Comparison of ENCODE assay signal across 9 mouse cellular contexts in the genomic region with DNA sequence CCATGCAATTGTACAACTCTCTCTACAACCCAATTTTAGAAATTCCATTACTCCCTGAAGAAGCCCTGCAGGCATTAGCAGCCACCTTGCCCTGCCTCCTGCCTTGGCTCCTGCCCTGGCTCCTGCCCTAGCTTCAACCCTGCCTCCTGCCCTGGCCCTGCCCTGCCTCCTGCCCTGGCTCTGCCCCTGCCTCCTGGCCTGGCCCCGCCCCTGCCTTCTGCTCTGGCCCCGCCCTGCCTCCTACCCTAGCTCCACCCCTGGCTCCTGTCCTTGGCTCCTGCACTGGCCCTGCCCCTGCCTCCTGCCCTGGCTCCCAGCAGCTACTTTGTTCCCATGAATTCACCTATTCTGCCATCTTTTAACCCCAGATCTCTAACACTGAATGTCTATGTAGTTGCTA.
DNase-seq lines count a peak whose midpoint lies in the region; ATAC-seq and TF ChIP-seq lines count a peak whose summit lies in the region.
"Had no signal": no experiment of that assay in that cellular context is flagged by ENCODE, and none has a peak within 500 bp of the region (broad histone marks: within the 10 kb centered on the region; RNA-seq: fewer than 3 reads in every experiment).

No protein-coding gene starts in this region.

- intact Hi-C loops in left cerebral cortex, postnatal 25 days (cut with DNase I), result no loop called here

- in situ Hi-C loops in ES-E14 (cut with MboI; ENCODE audit: low sequenced_read_pairs in 2 of 2, unreplicated experiment in 2 of 2), result no loop called here

- H3K27me3 ChIP-seq in forebrain, embryonic 10.5 days (ENCODE audit: poor library complexity, severe bottlenecking), result no peaks in the 10 kb centered on the region
- H3K27me3 ChIP-seq in forebrain, embryonic 15.5 days, result no peaks in the 10 kb centered on the region
- H3K27me3 ChIP-seq in liver, embryonic 13.5 days, result no peaks in the 10 kb centered on the region
- H3K27me3 ChIP-seq: embryonic facial prominence, embryonic 13.5 days had no signal

- H3K4me1 ChIP-seq in forebrain, embryonic 10.5 days, result peaks cover 5% of the 10 kb centered on the region
- 0 out of 2 replicates have a peak, but pooled peaks cover 4% of the 10 kb centered on the region for H3K4me1 ChIP-seq in forebrain, embryonic 15.5 days
- 0 out of 4 replicates have a peak, but pooled peaks cover 0 to 2% of the 10 kb centered on the region in 2 experiments for H3K4me1 ChIP-seq in ES-E14 (ENCODE audit: control insufficient read depth in 2 of 2, insufficient read depth in 2 of 2, low read length in 2 of 2, poor library complexity in 1 of 2)
- no peaks in the 10 kb centered on the region for H3K4me1 ChIP-seq in liver, embryonic 13.5 days (replicated peaks)

- no peak overlapping the region for H3K9ac ChIP-seq in forebrain, embryonic 15.5 days (replicated peaks)
- H3K9ac ChIP-seq in ES-E14 (ENCODE audit: insufficient read depth, low read depth, low read length, poor library complexity, severe bottlenecking), result no peak overlapping the region
- no peak overlapping the region for H3K9ac ChIP-seq in liver, embryonic 13.5 days
- H3K9ac ChIP-seq: embryonic facial prominence, embryonic 13.5 days had no signal

- WGBS in forebrain, embryonic 10.5 days, result 13% methylated on average over 2 of the region's 2 CpGs
- 3% methylated on average over 2 of the region's 2 CpGs for WGBS in forebrain, embryonic 15.5 days
- WGBS in liver, embryonic 13.5 days (ENCODE audit: insufficient replicate concordance), result 8% methylated on average over 2 of the region's 2 CpGs

- DNase-seq in forebrain, embryonic 10.5 days (ENCODE audit: extremely low spot score, low spot score), result peak; percentile 17
- peak; percentile 28 for DNase-seq in ES-E14 (ENCODE audit: low read depth, low spot score)
- peak; percentile 9 for DNase-seq in induced T-regulatory cell, adult 2 months (ENCODE audit: low read depth)
- DNase-seq in liver, embryonic 13.5 days, result peak; percentile 39
- DNase-seq in right cerebral cortex, postnatal 10 days (ENCODE audit: low spot score in 2 of 2), result no peak
- DNase-seq in left cerebral cortex, postnatal 25 days (ENCODE audit: low spot score in 2 of 2), result no peak
- no peak for DNase-seq in heart, adult 8-10 months (ENCODE audit: low spot score)

- H3K4me3 ChIP-seq in forebrain, embryonic 10.5 days, result no peak overlapping the region
- no peak overlapping the region for H3K4me3 ChIP-seq in forebrain, embryonic 15.5 days
- H3K4me3 ChIP-seq in ES-E14 (ENCODE audit: insufficient read depth in 1 of 2, low read depth in 1 of 2, low read length in 2 of 2, poor library complexity in 1 of 2, severe bottlenecking in 1 of 2), result no peak overlapping the region
- no peak overlapping the region for H3K4me3 ChIP-seq in liver, embryonic 13.5 days (replicated peaks)
- H3K4me3 ChIP-seq: embryonic facial prominence, embryonic 13.5 days had no signal

- H3K9me3 ChIP-seq in forebrain, embryonic 10.5 days, result no peaks in the 10 kb centered on the region
- no peaks in the 10 kb centered on the region for H3K9me3 ChIP-seq in forebrain, embryonic 15.5 days
- H3K9me3 ChIP-seq in ES-E14 (ENCODE audit: control insufficient read depth, insufficient read depth, low read depth, low read length), result no peaks in the 10 kb centered on the region
- no peaks in the 10 kb centered on the region for H3K9me3 ChIP-seq in liver, embryonic 13.5 days (replicated peaks)
- H3K9me3 ChIP-seq: embryonic facial prominence, embryonic 13.5 days had no signal

- no peak overlapping the region for H3K27ac ChIP-seq in forebrain, embryonic 10.5 days
- H3K27ac ChIP-seq in forebrain, embryonic 15.5 days (replicated peaks), result no peak overlapping the region
- H3K27ac ChIP-seq in ES-E14 (ENCODE audit: insufficient read depth, low read depth, low read length, poor library complexity, severe bottlenecking), result no peak overlapping the region
- H3K27ac ChIP-seq in liver, embryonic 13.5 days, result no peak overlapping the region
- H3K27ac ChIP-seq: embryonic facial prominence, embryonic 13.5 days had no signal

- no peak for ATAC-seq in forebrain, embryonic 15.5 days (replicated peaks)
- peak; percentile 97 for ATAC-seq in liver, embryonic 13.5 days (ENCODE audit: low read depth)

- H3K36me3 ChIP-seq in forebrain, embryonic 10.5 days (replicated peaks), result no peaks in the 10 kb centered on the region
- no peaks in the 10 kb centered on the region for H3K36me3 ChIP-seq in forebrain, embryonic 15.5 days
- H3K36me3 ChIP-seq in ES-E14 (ENCODE audit: control insufficient read depth, insufficient read depth, low read length, poor library complexity, severe bottlenecking), result no peaks in the 10 kb centered on the region
- no peaks in the 10 kb centered on the region for H3K36me3 ChIP-seq in liver, embryonic 13.5 days
- H3K36me3 ChIP-seq: embryonic facial prominence, embryonic 13.5 days had no signal

- H3K4me2 ChIP-seq in forebrain, embryonic 15.5 days (replicated peaks), result no peak overlapping the region
- H3K4me2 ChIP-seq in liver, embryonic 13.5 days, result no peak overlapping the region
- H3K4me2 ChIP-seq: embryonic facial prominence, embryonic 13.5 days had no signal

TF ChIP-seq in ES-E14, 5 proteins besides CTCF, POLR2A, EP300 and RAD21:
- TF ChIP-seq ZC3H11A (IDR thresholded peaks at IDR 0.05; ENCODE audit: borderline replicate concordance, low read depth, low read length) (no peak), MAFK (IDR thresholded peaks at IDR 0.05; ENCODE audit: insufficient read depth, low read depth, low read length) (no peak)

Comparison
In these comparisons a context has a peak if more than half of its experiments do, and no peak if none do; other contexts are left out.
1. DNase-seq: peak in forebrain, embryonic 10.5 days (single experiment), ES-E14 (single experiment), induced T-regulatory cell, adult 2 months (single experiment) and liver, embryonic 13.5 days (single experiment); none in right cerebral cortex, postnatal 10 days (0 of 2), left cerebral cortex, postnatal 25 days (0 of 2) and heart, adult 8-10 months (single experiment).